Mouse (Mus musculus): Measurements from ENCODE around the gene Atp4b.

Atp4b gene

DNA sequence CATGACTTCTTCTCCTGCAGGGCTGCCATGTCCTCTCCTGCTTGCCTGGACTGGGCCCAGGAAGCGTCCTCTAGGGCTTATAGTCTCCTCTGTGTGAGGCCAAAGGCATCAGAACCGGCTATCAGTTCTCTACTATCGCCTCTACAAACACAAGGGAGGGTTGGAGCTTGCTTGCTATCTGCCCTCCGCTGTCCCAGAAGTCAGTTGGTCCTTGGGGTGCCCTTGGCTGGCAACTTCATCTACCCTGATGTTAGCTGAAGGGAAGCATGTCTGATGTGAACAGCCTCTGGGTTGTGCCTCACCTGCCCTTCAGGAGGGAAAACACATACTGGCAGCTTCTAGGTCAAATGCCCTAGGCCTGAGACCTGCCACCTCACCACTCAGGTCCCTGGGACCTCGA lies at the start of gene Atp4b:
Gene Atp4b, minus strand, starts transcription at position 101 of the 400 bp plus-strand sequence.
- DNase-seq (ENCODE audit: low spot score): no peak

DNA sequence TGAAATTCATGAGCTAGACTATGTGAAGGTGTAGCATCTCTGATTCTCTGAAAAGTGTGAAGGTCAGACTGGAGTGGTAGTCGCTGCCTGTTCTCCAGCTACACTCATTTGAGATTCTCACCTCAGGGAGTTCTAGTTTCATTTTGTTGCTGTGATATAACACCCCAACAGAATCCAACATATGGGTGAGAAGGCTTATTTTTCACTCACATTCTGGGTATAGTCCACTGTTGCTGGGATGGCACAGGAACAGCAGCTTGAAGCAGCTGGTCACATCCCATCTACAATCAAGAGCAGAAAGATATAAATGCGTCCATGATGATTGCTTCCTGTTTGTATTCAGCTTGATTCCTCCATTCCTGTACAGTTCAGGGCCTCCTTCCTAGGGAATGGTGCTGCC lies 45.5 kb upstream of the Atp4b start:
- no peak for DNase-seq (ENCODE audit: low spot score)

GRCm38 (mm10) chr8:13437531-13437930 lies 40.9 kb upstream of the Atp4b start:
- DNase-seq (ENCODE audit: low spot score): no peak

DNA sequence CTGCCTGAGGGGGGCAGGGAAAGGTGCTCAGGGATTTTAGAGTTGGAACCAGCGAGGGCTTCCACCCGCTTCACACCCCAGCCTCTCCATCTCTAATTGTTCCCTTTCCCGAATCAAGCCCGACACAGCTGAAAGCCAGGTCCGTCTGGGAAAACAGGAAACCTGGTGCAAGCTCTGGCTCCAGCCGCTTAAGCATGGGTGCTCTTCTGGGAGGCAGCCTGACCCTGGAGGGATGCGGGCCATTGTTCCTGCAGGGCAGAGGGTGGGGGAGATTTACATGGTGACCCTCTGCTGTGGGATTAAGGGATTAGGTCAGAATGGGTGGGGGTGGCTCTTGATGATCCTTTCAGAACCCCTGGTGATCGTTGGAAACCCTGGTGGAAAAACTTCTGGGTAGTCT lies 39.4 kb upstream of the Atp4b start:
- no peak for DNase-seq (ENCODE audit: low spot score)

- DNase-seq (ENCODE audit: low spot score): no peak
These were observed 38.3 kb upstream of the Atp4b start, which contains the start of gene Tmem255b for GRCm38 (mm10) chr8:13434889-13435288. Gene Tmem255b, plus strand, starts transcription at chr8:13435189.

GRCm38 (mm10) chr8:13433130-13433529 lies 36.5 kb upstream of the Atp4b start:
- no peak for DNase-seq (ENCODE audit: low spot score)

DNA sequence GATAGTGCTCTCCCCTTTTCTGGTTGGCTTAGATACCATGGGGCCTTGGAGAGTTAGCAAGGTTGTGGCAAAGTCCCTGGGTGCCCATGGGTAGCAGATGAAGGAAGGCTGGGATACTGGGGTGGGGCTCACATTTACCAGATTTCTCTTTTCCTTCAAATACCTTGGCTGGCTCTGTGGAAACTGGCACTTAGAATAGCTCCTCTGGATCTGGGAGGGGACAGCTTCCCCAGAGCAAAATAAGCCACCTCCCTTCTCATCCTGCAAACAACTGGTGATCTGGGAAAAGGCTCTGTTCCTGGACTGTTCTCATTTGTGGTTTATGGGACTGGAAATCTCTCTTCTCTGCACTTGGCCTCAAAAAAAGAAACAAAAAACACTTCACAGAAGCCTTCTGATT lies 34.2 kb upstream of the Atp4b start:
- no peak for DNase-seq (ENCODE audit: low spot score)

DNA sequence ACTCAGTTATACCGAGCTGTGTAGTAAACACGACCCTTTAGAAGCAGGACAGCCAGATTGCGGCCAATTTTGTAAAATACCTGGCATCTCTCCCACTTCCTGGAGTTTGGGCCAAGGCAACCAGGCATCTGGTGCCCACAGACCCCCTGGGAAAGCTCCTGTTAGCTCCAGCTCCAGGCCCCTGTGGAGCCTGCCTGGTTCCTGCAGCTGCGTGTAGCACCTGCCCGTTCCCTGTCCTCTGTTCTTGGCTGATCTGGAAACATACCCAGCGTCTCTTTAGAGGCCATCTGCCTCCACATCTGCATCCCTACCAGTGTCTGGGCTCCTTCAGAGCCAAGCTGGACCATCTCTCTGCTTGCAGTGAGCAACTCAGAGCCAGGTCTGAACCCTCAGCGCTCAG lies 33.8 kb upstream of the Atp4b start:
- DNase-seq (ENCODE audit: low spot score): no peak

DNA sequence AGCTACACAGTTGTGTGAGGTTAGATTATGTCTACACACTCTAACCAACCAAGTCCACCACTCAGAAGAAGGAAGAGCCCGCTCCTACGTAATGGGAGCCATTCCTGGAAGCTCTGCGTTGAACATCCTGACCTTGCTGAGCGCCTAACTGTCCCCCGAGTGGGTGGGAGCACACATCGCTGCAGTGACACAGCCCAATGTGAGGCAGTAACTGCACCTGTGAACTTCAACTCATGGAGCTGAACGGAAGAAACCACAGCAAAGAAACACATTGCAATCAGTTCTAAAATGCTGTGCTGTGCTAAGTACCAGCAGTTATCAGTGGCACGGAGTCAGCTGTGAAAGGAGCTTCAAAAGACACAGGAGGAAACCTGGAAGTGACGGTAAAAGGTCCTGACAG lies 31.5 kb upstream of the Atp4b start:
- DNase-seq (ENCODE audit: low spot score): no peak

- no peak for DNase-seq (ENCODE audit: low spot score)
These were observed 30.7 kb upstream of the Atp4b start for GRCm38 (mm10) chr8:13427351-13427750.

- DNase-seq (ENCODE audit: low spot score): no peak
These were observed 24.3 kb upstream of the Atp4b start for GRCm38 (mm10) chr8:13420970-13421369.

- DNase-seq (ENCODE audit: low spot score): no peak
These were observed 22.6 kb upstream of the Atp4b start for GRCm38 (mm10) chr8:13419111-13419639.

- no peak for DNase-seq (ENCODE audit: low spot score)
These were observed 19.3 kb upstream of the Atp4b start for GRCm38 (mm10) chr8:13415879-13416278.

GRCm38 (mm10) chr8:13413823-13414390 lies 17.3 kb upstream of the Atp4b start:
- DNase-seq (ENCODE audit: low spot score): no peak

DNA sequence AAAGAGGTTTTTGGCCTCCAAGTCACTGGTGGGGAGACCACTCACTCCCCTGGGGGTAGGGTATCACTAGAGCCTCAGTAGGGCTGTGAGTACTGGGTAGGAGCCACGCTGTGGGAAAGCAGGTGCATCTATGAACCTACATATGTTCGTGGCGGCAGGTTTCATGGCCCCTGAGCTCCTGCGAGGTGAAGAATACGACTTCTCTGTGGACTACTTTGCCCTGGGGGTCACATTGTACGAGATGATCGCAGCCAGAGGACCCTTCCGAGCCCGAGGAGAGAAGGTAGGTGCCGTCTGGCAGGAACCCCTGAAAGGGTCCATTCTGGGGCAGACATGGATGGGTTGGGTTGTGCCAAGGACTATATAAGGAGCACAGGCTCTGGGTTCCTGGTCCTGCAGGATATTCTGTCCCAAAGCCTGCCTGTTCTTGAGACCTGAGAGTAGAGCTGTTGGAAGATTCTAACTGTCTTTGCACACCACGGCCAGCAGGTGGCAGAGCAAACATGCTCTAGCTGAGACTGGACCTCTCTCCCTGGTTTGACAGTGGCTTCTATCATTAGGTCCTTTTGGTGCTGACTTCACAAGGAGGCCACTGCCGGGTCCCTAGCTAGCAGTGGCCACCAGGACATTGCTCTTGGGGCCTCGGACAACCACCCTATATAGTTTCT lies 16.4 kb upstream of the Atp4b start:
- no peak for DNase-seq (ENCODE audit: low spot score)

DNA sequence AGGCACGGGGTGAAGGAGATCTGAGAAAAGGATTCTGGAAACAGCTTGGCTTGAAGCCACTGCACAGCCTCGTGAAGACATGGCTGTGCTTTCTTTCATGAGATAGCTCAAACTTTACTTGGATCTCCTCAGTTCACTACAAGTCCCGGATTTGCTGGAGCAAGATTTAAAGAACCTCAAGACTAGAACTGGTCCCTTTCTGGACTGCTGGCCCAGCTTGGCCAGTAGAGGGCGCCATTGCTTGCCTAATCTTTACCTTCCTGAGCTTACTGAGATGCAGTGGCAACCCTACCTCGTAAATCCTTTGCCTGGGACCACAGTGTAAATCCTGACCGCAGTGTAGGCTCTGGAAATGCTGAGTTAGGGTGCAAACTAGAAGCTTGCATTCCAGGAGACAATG lies 15.0 kb upstream of the Atp4b start:
- DNase-seq (ENCODE audit: low spot score): no peak

DNA sequence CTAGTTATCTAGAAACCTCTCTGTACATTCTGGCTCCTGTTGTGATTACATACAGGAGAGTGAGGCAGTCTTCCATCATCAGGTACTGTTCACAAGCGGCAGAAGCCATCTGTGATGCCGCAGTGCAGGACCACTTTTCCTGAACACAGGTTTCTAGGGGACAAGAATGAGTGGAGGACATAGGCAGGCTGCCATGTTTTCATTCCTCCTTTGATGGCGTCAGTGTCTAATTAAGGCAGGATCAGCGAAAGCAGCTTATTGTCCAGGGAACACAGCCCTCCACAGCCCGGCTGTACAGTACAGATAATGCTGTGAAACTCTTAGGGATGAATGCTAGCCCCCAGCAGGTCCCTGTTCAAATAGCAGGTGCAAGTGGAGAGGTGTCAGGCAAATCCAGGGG lies 9.4 kb upstream of the Atp4b start:
- no peak for DNase-seq (ENCODE audit: low spot score)

- DNase-seq (ENCODE audit: low spot score): no peak
These were observed 8.1 kb upstream of the Atp4b start, which contains the start of gene Grk1 for GRCm38 (mm10) chr8:13404666-13405131. Gene Grk1, plus strand, starts transcription at chr8:13405081.

DNA sequence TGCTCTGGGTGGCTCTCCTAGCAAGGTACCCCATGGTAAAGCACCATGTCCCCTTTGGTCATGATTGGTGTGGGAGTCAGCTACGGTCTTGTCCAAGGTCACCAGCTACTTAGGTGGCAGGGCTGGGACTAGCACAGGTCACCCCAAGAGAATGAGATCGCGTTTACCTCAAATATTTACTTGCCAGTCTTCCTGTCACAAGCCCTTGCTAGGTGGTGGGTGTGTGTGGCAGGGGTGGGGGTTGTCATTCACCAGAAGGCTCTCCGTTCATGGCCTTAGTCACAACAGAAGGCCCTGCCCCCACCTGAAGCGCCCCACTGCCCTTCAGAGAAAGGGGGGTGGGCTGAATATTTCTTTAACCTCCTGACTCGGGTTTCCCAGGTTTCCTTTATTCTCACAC lies 6.9 kb upstream of the Atp4b start:
- no peak for DNase-seq (ENCODE audit: low spot score)

GRCm38 (mm10) chr8:13393869-13394268 lies 2.8 kb downstream of the Atp4b start:
- DNase-seq (ENCODE audit: low spot score): no peak

DNA sequence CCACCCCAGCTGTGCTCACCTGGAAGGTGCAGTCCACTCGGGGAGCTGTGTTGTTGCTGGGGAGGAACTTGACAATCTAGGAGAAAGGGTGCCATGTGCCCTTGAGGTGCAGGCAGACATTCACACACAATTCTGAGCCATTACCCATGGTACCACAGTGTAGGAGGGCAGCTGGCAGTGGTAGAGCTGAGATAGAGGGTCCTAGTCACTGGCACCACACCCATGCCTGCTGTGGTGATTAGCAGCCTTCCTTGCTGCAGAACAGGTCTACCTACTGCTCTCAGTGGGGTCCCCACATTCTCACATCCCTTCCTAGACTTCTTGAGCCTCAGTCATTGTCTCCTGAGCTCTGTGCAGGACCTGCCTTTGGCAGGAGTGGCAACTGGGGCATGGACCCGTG lies 7.9 kb downstream of the Atp4b start:
- DNase-seq (ENCODE audit: low spot score): no peak

DNA sequence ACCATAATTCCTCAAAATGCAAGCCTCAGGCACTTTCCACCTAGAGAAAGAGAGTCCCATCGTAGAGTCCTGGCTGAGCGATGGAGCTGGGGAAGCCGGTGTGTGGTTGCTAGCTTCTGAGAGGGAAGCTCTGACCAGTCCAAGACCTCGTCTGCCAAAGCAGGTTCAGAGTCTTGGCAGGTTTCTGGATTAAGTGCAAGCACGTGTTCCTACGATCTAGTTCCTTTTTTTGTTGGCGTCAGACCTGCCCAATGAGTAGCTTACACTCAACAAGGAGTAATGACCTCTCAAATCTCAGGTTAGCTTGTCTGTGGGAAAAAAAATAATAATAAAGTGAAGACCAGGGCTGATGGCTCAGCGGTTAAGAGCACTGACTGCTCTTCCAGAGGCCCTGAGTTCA lies 8.9 kb downstream of the Atp4b start:
- DNase-seq (ENCODE audit: low spot score): no peak

GRCm38 (mm10) chr8:13386366-13386765 lies 10.3 kb downstream of the Atp4b start:
- no peak for DNase-seq (ENCODE audit: low spot score)

DNA sequence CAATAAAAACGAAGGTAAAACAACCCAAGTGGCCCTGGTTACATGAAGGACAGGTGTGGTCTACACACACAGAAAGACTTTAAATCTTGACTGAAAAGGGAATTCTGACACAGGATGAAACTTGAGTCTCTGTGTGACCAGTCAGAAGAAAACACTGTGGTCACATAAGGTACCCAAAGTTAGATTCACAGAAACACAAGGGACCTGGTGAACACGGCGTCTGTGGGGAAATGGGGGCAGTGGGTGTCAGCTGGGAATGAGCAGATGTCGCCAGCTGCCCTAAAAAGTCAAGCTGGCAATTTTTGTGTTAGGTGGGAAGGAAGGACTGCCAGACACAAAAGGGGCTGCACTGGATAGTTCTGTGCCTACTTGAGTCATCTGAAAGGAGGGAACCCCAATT lies 13.6 kb downstream of the Atp4b start:
- DNase-seq (ENCODE audit: low spot score): no peak

Data from ovary, adult 18-20 months (tissue).